Mouse (Mus musculus) G1E (cell line): ENCODE measurements around the gene Rpl26.

Experiments
- CTCF ChIP-seq: IDR thresholded peaks from 2 replicates; pipeline ENCODE4 v1.5.1; 2012; ENCODE audit warnings: low read depth, low read length, inconsistent platforms, mixed read lengths
- GATA1 ChIP-seq: IDR thresholded peaks from 2 replicates; pipeline ENCODE4 v1.6.1; 2012; ENCODE audit warnings: borderline replicate concordance, low read length, inconsistent platforms, mixed read lengths
- POLR2AphosphoS5 ChIP-seq: IDR thresholded peaks from 2 replicates; pipeline ENCODE4 v1.6.1; 2012; ENCODE audit warnings: low read depth, low read length, inconsistent platforms; ENCODE audit not compliant: insufficient replicate concordance
- TAL1 ChIP-seq: conservative IDR thresholded peaks from 2 replicates; pipeline ENCODE4 v1.6.1; 2012; ENCODE audit warnings: low read depth, low read length, inconsistent platforms, mixed read lengths

- TF ChIP-seq CTCF = no peak
- TF ChIP-seq TAL1 = no peak
- no peak for TF ChIP-seq POLR2AphosphoS5
- TF ChIP-seq GATA1 = no peak
Observed at GRCm38 (mm10) chr11:68886091-68886490, 15.3 kb upstream of the Rpl26 start.
